Mouse (Mus musculus) activated CD4-positive, CD25-positive, alpha-beta regulatory T cell, adult 4 months (primary cell): ENCODE measurements around the gene Map2k4. TPM values are rescaled to one million over a fixed set of nuclear protein-coding genes. Genes with fewer than 3 reads are reported as not detected.

Source experiments
- ATAC-seq: one replicate; pipeline ENCODE4 v1.8.0; 2017
- polyA plus RNA-seq, 2 experiments: library from polyadenylated mRNA; unstranded; fragments of 100-300 nt; shearing (Covaris generic); gene quantifications; one replicate each; pipeline ENCODE4 v1.2.1; 2017

Gene Map2k4
- polyA plus RNA-seq, 2 experiments from 2014 or later = 19.1 to 20.3 TPM

GRCm38 (mm10) chr11:65704861-65705260 is 83.2 kb downstream of the Map2k4 start:
- ATAC-seq = no peak

- no peak for ATAC-seq
Observed at GRCm38 (mm10) chr11:65678824-65679402, 109.2 kb downstream of the Map2k4 start.

GRCm38 (mm10) chr11:65667348-65667969 is 120.6 kb downstream of the Map2k4 start:
- no peak for ATAC-seq

GRCm38 (mm10) chr11:65664903-65665302 is 123.2 kb downstream of the Map2k4 start:
- no peak for ATAC-seq

GRCm38 (mm10) chr11:65661790-65662522 is 126.1 kb downstream of the Map2k4 start:
- ATAC-seq = no peak

GRCm38 (mm10) chr11:65653932-65654331 is 134.2 kb downstream of the Map2k4 start:
- no peak for ATAC-seq

- no peak for ATAC-seq
Observed at GRCm38 (mm10) chr11:65651426-65651825, 136.7 kb downstream of the Map2k4 start.

GRCm38 (mm10) chr11:65649956-65650715 is 138.0 kb downstream of the Map2k4 start:
- ATAC-seq = no peak

GRCm38 (mm10) chr11:65649469-65649868 is 138.6 kb downstream of the Map2k4 start:
- ATAC-seq = no peak

- no peak for ATAC-seq
Observed at GRCm38 (mm10) chr11:65646314-65646713, 141.8 kb downstream of the Map2k4 start.

- no peak for ATAC-seq
Observed at GRCm38 (mm10) chr11:65644539-65644938, 143.6 kb downstream of the Map2k4 start.

GRCm38 (mm10) chr11:65640261-65640660 is 147.8 kb downstream of the Map2k4 start:
- ATAC-seq = no peak

Other genes starting within 250 kb of the Map2k4 start
- gene Zkscan6, start 18.9 kb upstream of the Map2k4 start, polyA plus RNA-seq = 10 to 100 TPM in 1 of 2 experiments, 1 to 10 TPM in 1; 9.2 to 10.5 TPM